Mouse (Mus musculus): ENCODE measurements at regions not wholly inside any gene's neighbourhood (a gene's known extent, or its start where the extent isn't known, plus 50 kb on each side); places are given as distances from the start of the nearest gene placed in this dataset.

DNA sequence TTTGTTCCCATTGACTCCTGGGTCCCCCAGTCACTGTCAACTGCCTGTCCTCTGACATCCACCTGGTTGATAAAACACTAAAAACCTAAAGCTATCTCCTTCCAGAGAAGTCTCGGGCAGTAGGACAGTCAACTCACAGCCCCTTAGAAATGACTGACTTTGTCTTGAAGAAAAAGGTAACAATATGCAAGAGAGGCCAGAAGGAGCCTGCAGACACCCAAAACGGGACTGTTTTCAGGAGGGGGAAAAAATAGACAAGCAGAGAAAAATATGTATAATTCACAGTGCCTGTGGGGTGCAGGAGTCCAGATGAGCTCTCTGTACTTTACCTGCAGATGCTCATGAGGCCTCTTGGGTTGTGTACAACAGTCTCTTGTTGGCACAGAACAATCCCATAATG is 126.4 kb upstream of the Ankrd55 start:
- no peak overlapping the region for H3K9ac ChIP-seq (replicated peaks; ENCODE audit: low read length, poor library complexity, severe bottlenecking)
- no peak for ATAC-seq (ENCODE audit: low FRiP score)
- 93% methylated on average over 2 of the region's 2 CpGs for whole genome bisulfite sequencing
- no peaks in the 10 kb centered on the region for H3K36me3 ChIP-seq (ENCODE audit: insufficient read depth, low read length)
- H3K27ac ChIP-seq (ENCODE audit: low read depth, low read length), result no peak overlapping the region
- TF ChIP-seq CTCF (IDR thresholded peaks at IDR 0.05), result no peak
- H3K27me3 ChIP-seq (ENCODE audit: insufficient read depth, low read length), result no peaks in the 10 kb centered on the region
- no peak overlapping the region for H3K4me2 ChIP-seq (ENCODE audit: low read depth, low read length, poor library complexity, severe bottlenecking)
- H3K4me1 ChIP-seq (ENCODE audit: insufficient read depth, low read length), result 0 out of 2 replicates have a peak, but pooled peaks cover 4% of the 10 kb centered on the region
- no peaks in the 10 kb centered on the region for H3K9me3 ChIP-seq (ENCODE audit: low read length)
- no peak overlapping the region for H3K4me3 ChIP-seq (ENCODE audit: low read depth, low read length)
- no peak for DNase-seq (ENCODE audit: low spot score)

DNA sequence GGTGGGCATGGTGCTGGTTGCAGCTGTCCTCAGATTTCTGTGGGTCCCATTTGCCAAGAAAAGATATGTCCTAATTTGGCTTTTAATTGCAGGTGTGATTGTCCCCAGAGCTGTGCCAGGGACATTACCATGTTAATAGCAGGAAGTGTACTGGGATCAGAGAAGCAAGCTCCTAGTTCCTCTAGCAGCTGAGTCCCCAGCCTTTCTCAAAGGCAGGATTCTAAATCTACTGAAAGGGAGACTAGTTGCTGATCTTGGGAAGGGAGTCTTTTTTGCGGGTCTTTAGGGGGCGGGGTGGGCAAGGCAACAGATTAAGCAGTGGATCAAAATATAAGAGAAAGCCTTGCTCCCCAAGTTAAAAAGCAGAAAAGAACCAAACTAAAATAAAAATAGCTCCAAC is 122.3 kb upstream of the Ankrd55 start:
- Histone ChIP-seq H3K9me3 (ENCODE audit: low read length) (no peaks in the 10 kb centered on the region), H3K4me1 (ENCODE audit: insufficient read depth, low read length) (0 out of 2 replicates have a peak, but pooled peaks cover 4% of the 10 kb centered on the region), H3K36me3 (ENCODE audit: insufficient read depth, low read length) (no peaks in the 10 kb centered on the region), H3K4me2 (ENCODE audit: low read depth, low read length, poor library complexity, severe bottlenecking) (no peak overlapping the region), H3K27ac (ENCODE audit: low read depth, low read length) (no peak overlapping the region), H3K27me3 (ENCODE audit: insufficient read depth, low read length) (no peaks in the 10 kb centered on the region), H3K9ac (replicated peaks; ENCODE audit: low read length, poor library complexity, severe bottlenecking) (no peak overlapping the region), H3K4me3 (ENCODE audit: low read depth, low read length) (no peak overlapping the region)
- no peak for TF ChIP-seq CTCF (IDR thresholded peaks at IDR 0.05)
- ATAC-seq (ENCODE audit: low FRiP score), result peak; percentile 5; the same call in 1 of the 2 replicates
- 33% methylated on average over 2 of the region's 2 CpGs for WGBS
- DNase-seq (ENCODE audit: low spot score), result peak; percentile 38

DNA sequence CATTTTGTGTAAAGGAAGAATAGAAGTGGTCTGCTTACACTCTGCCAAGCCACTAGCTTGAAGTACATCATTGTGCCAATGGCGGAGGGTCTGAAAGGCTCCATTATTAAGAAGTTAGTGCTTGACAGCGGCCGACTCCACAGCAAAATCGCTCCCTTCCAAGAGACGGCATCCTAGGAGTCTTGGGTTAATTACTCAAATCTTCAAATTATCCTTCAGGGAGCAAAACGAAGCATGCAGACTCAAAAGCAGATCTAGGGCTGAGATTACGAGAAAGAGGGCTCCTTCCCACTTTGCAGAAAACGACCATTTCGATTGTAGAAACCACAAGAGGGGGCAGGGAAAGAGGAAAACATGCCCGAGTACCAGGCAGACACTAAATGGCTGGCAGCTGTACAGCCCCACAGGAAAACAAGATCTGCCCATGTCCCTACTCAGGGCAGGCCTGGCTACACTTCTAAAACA is 121.9 kb upstream of the Ankrd55 start:
- peak; percentile 70 for ATAC-seq (ENCODE audit: low FRiP score)
- WGBS, result 40% methylated on average over 10 of the region's 10 CpGs
- Histone ChIP-seq H3K36me3 (ENCODE audit: insufficient read depth, low read length) (no peaks in the 10 kb centered on the region), H3K4me3 (ENCODE audit: low read depth, low read length) (no peak overlapping the region), H3K9ac (replicated peaks; ENCODE audit: low read length, poor library complexity, severe bottlenecking) (no peak overlapping the region), H3K9me3 (ENCODE audit: low read length) (no peaks in the 10 kb centered on the region), H3K27me3 (ENCODE audit: insufficient read depth, low read length) (no peaks in the 10 kb centered on the region), H3K27ac (ENCODE audit: low read depth, low read length) (no peak overlapping the region), H3K4me2 (ENCODE audit: low read depth, low read length, poor library complexity, severe bottlenecking) (no peak overlapping the region), H3K4me1 (ENCODE audit: insufficient read depth, low read length) (0 out of 2 replicates have a peak, but pooled peaks cover 4% of the 10 kb centered on the region)
- TF ChIP-seq CTCF (IDR thresholded peaks at IDR 0.05), result 0 out of 2 replicates have a peak, but pooled peaks have one; percentile 3
- DNase-seq (ENCODE audit: low spot score), result peak; percentile 74

DNA sequence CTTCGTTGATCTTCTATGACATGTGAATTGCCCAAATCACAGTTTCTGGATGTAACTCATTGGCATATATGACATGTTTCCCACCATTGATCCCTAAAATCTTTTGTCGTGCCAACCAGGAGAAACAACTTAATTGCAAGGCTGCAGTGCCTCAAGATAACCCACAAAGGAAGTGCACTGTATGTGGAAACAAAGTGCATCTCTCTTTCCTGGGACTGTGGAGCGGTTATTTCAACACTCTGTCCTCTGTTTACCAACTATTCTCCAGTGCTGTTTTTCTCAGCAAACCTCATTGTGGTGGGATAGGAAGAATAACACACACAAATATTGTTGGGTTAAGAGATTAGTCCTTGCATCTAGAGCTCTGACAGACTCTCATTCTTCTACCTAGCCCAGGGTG is 119.8 kb upstream of the Ankrd55 start:
- H3K9ac ChIP-seq (replicated peaks; ENCODE audit: low read length, poor library complexity, severe bottlenecking), result no peak overlapping the region
- DNase-seq (ENCODE audit: low spot score) (no peak), ATAC-seq (ENCODE audit: low FRiP score) (no peak)
- no peak overlapping the region for H3K4me3 ChIP-seq (ENCODE audit: low read depth, low read length)
- 94% methylated on average over 3 of the region's 3 CpGs for WGBS
- H3K27me3 ChIP-seq (ENCODE audit: insufficient read depth, low read length), result no peaks in the 10 kb centered on the region
- H3K36me3 ChIP-seq (ENCODE audit: insufficient read depth, low read length), result no peaks in the 10 kb centered on the region
- H3K4me1 ChIP-seq (ENCODE audit: insufficient read depth, low read length), result 0 out of 2 replicates have a peak, but pooled peaks cover 4% of the 10 kb centered on the region
- H3K4me2 ChIP-seq (ENCODE audit: low read depth, low read length, poor library complexity, severe bottlenecking), result no peak overlapping the region
- H3K27ac ChIP-seq (ENCODE audit: low read depth, low read length), result no peak overlapping the region
- no peaks in the 10 kb centered on the region for H3K9me3 ChIP-seq (ENCODE audit: low read length)
- TF ChIP-seq CTCF (IDR thresholded peaks at IDR 0.05), result no peak

DNA sequence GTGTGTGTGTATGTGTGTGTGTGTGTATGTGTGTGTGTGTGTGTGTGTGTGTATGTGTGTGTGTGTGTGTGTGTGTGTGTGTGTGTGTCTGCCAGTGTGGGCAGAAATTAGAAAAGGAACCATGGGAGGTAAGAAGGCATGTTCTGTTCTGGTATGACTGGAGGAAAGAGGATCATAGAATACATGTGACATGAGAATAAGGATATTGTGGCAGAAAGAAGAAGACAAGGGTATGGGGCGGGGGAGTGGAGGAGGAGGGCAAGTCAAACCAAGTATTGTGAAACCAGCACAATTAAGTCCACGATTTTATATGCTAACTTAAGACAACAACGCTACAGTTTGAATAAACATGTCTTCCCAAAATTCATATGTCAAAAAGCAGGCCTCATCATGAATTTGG is 117.4 kb upstream of the Ankrd55 start:
- no peak overlapping the region for H3K27ac ChIP-seq (ENCODE audit: low read depth, low read length)
- WGBS, result 96% methylated on average over 3 of the region's 3 CpGs

DNA sequence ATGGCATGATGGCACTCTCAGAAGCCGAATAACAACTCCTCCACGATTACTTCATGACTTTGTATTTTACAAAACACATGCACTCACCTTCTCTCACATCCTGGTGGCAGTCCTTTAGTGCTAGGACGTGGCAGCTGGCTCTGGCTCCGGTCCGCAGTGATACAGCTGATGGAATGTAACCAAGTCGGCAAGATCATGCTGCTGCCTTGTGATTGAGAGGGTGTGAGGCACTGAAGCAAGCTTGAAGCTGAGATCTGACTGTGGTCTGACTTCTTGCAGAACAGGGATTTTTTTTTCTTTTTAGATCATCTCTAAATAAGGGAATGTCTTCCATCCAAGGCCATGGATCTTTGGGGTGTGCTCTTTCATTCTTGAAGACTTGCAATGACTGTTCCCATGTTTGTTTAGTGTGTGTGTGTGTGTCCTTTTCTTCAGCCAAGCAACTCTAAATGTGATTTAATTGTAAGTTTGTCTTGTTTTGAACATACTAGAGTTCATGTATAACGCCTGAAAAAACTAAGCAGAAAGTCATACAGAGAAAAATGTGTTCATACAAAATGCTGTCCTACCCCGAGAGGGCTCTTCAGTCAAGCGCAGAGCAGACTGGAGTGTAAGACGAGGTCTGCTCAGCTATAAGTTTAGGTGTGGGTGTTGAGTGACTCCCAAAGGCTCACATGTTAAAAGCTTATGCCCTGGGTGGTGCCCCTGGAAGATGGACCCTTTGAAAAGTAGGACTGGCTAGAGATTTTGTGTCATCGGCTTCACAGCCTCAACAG is 116.1 kb upstream of the Ankrd55 start:
- Histone ChIP-seq H3K27me3 (ENCODE audit: insufficient read depth, low read length) (no peaks in the 10 kb centered on the region), H3K36me3 (ENCODE audit: insufficient read depth, low read length) (no peaks in the 10 kb centered on the region), H3K4me2 (ENCODE audit: low read depth, low read length, poor library complexity, severe bottlenecking) (no peak overlapping the region), H3K27ac (ENCODE audit: low read depth, low read length) (no peak overlapping the region), H3K9me3 (ENCODE audit: low read length) (no peaks in the 10 kb centered on the region), H3K4me1 (ENCODE audit: insufficient read depth, low read length) (no peaks in the 10 kb centered on the region), H3K9ac (replicated peaks; ENCODE audit: low read length, poor library complexity, severe bottlenecking) (no peak overlapping the region), H3K4me3 (ENCODE audit: low read depth, low read length) (no peak overlapping the region)
- ATAC-seq (ENCODE audit: low FRiP score) (no peak), DNase-seq (ENCODE audit: low spot score) (no peak)
- no peak for TF ChIP-seq CTCF (IDR thresholded peaks at IDR 0.05)
- WGBS, result 89% methylated on average over 11 of the region's 11 CpGs

More for the DNA sequence above, 117.4 kb upstream of the Ankrd55 start:
- no peak for DNase-seq (ENCODE audit: low spot score)
- no peaks in the 10 kb centered on the region for H3K9me3 ChIP-seq (ENCODE audit: low read length)
- 0 out of 2 replicates have a peak, but pooled peaks cover 4% of the 10 kb centered on the region for H3K4me1 ChIP-seq (ENCODE audit: insufficient read depth, low read length)
- no peak overlapping the region for H3K4me3 ChIP-seq (ENCODE audit: low read depth, low read length)
- H3K9ac ChIP-seq (replicated peaks; ENCODE audit: low read length, poor library complexity, severe bottlenecking), result no peak overlapping the region
- H3K36me3 ChIP-seq (ENCODE audit: insufficient read depth, low read length), result no peaks in the 10 kb centered on the region
- H3K27me3 ChIP-seq (ENCODE audit: insufficient read depth, low read length), result no peaks in the 10 kb centered on the region
- ATAC-seq (ENCODE audit: low FRiP score), result no peak
- no peak overlapping the region for H3K4me2 ChIP-seq (ENCODE audit: low read depth, low read length, poor library complexity, severe bottlenecking)
- no peak for TF ChIP-seq CTCF (IDR thresholded peaks at IDR 0.05)
